Mouse (Mus musculus) spleen, adult 18-20 months (tissue): ENCODE data around the gene Snrpg.
A peak's percentile ranks its signal among the peaks of the same experiment; 100 is the strongest.
"Not testable (repeated sequence)": the region's sequence is repeated elsewhere in the genome, so short reads cannot be mapped to it uniquely, and the experiment has no call there.

ENCODE experiments used
- DNase-seq, 2 experiments: peaks; one replicate each; pipeline ENCODE4 v3.0.0; 2022; ENCODE audit warnings: mixed read lengths in 2 of 2

Gene Snrpg

GRCm38 (mm10) chr6:86368479-86368878 is 2.6 kb upstream of the Snrpg start:
- no peak for DNase-seq

DNA sequence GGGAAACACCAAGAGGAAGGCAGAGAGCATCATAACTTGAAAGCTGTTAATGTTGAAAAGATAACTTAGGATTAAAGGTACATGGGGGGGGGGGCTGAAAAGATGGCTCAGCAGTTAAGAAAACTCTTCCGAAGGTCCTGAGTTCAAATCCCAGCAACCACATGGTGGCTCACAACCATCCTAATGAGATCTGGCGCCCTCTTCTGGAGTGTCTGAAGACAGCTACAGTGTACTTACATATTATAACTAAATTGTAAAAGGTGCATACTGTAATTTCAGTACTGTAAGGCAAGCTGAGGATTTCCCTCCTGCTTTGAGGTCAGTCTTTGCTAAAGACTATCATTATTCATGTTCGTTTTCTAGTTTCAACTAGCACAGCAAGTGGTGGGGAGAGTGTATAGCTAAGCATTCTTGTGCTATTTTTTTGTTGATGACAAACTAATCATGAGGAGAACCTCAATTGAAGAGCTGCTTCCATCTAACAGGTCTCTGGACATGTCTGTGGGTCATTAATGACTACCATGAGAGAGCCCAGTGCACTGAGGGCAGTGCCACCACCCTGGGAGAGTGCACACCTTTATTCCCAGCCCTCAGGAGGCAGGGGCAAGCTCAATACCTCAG is 901 bp upstream of the Snrpg start:
- DNase-seq: no peak

GRCm38 (mm10) chr6:86371340-86371911 is 322 bp downstream of the Snrpg start:
- DNase-seq: peak; percentile 89 to 91

GRCm38 (mm10) chr6:86371950-86372516 is 929 bp downstream of the Snrpg start:
- DNase-seq: no peak

- DNase-seq: no peak
These were observed 2.5 kb downstream of the Snrpg start for GRCm38 (mm10) chr6:86373556-86373955.

DNA sequence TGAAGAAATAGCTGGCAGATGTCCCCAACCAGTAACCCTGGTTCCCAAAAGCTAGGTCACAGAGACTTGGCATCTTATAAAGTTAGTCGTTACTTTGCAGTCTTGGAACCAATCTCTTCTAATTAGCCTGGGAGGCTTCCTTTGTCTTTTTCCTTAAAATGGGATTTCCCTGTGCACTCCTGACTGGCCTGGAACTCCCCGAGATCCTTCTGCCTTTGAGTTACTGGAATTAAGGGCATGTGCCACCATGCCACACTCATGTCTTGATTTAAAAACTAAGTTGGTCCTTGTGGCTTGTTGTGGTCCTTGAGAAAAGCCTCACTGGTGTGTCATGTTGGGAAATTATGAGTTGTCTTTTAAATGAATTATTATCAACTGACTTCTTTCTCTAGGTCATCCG is 7.2 kb downstream of the Snrpg start:
- DNase-seq: no peak

DNA sequence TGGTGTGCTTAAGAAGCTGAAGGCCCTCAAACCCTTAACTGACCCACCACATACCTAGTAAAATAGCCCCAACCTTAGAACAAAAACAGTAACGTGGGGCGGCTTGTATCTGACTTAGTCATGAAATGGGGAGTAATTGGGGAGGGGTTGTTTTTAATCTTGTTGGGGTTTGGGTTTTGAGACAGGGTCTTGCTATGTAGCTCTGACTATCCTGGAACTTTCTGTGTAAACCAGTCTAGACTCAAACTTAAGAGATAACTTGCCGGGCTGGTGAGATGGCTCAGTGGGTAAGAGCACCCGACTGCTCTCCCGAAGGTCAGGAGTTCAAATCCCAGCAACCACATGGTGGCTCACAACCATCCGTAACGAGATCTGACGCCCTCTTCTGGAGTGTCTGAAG is 9.0 kb downstream of the Snrpg start:
- DNase-seq: not testable (repeated sequence)

DNA sequence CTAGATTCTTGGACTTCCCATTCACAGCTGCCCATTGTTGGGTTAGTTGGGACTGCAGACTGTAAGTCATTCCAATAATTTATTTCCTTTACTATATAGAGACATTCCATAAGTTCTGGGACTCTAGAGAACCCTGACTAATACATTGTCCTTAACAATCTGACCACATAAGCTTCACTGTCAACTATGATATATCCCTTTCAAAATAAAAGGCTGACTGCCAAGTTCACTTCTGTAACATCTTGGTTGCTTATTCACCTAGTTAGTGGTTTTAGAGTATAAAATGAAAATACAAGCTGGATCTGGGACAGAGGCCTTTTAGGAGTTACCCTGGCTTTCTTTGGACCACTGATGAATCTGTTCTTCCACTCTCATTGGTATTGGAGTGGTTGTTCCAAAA is 11.4 kb downstream of the Snrpg start:
- DNase-seq: no peak

DNA sequence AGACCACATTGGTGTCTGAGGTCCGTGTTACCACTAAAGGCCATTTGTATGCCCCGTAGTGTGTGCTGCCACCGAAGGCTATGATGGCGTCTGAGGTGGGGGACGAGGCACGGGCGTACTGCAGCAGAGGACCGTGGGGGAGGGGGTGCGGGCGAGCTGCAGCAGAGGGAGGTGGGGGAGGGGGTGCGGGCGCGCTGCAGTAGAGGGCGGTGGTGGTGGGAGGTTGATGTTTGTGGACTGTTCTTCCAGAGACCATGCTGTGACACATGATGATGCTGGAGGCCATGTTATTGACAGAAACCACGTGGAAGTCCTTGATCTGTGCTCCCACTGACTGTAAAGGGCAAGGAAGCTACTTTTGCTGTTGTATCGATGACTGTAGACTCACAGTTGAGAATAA is 12.3 kb downstream of the Snrpg start:
- no peak for DNase-seq

DNA sequence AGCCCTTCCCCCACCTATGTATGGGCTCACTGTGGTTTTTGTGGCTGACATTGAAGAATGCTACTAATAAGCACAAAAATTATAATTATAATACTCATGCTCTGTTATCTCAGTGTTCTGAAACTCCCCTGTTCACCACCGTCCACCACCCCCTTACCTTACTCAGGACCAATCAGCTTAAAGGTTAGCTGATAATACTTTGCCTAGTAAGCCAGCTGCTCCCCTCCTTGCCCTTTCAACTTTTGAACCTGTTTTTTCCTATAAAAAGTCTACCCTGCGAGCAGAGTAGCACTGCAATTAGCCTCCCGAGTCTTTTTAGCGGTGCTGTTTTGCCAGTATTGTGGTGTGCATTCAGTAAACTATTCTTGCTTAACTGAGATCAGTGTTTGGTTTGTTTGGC is 13.6 kb downstream of the Snrpg start:
- DNase-seq: no peak

- DNase-seq: no peak
These were observed 14.4 kb downstream of the Snrpg start for GRCm38 (mm10) chr6:86385362-86386104.

GRCm38 (mm10) chr6:86387313-86387712 is 16.2 kb downstream of the Snrpg start:
- no peak for DNase-seq

DNA sequence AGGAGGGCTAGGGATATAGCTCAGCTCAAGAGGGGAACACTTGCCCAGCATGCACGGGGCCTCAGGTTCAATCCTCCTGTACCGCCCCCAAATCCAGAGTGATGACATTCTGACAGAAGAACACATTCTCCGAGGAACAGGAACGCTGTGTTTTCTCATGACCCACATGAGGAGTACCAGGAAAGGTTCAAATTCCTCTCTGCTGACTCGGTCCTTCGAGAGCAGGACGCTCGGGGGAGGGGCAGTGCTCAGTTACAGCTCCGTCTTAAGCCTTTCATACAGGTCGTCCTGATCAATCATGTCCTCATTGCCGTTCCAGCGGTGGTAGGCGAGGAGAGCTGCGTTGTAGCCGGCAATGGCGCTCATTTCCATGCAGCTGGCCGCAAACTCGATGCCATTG is 17.4 kb downstream of the Snrpg start:
- no peak for DNase-seq

- DNase-seq: no peak
These were observed 20.2 kb downstream of the Snrpg start for GRCm38 (mm10) chr6:86391326-86391725.

GRCm38 (mm10) chr6:86393187-86393586 is 22.1 kb downstream of the Snrpg start:
- no peak for DNase-seq

GRCm38 (mm10) chr6:86394078-86394720 is 23.1 kb downstream of the Snrpg start:
- DNase-seq: no peak

DNA sequence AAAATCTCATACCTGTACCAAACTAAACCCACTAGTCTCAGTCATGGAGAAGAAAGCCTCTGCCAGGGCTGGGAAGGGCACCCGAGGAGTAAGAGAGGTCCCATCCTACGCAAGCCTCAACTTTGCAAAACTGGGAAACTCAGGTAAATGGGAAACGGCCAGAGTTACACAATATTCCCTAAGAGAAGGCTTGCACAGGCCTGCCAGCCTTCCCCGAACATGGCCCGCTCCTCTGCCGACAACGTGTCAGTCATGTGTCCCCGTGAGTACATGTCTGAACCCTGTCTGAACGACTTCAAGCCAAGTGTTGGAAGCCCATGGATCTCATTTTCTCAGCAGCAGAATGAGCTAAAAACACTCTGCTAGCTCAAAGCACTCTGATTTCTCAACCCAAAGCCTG is 23.9 kb downstream of the Snrpg start:
- DNase-seq: no peak

GRCm38 (mm10) chr6:86395969-86396368 is 24.9 kb downstream of the Snrpg start:
- no peak for DNase-seq

GRCm38 (mm10) chr6:86396581-86397256 is 25.6 kb downstream of the Snrpg start, which contains the start of gene Pcyox1:
TSS of gene Pcyox1 (minus strand) at chr6:86397154.
- peak; percentile 75 to 91 for DNase-seq

- no peak for DNase-seq
These were observed 26.3 kb downstream of the Snrpg start for GRCm38 (mm10) chr6:86397257-86397980.

DNA sequence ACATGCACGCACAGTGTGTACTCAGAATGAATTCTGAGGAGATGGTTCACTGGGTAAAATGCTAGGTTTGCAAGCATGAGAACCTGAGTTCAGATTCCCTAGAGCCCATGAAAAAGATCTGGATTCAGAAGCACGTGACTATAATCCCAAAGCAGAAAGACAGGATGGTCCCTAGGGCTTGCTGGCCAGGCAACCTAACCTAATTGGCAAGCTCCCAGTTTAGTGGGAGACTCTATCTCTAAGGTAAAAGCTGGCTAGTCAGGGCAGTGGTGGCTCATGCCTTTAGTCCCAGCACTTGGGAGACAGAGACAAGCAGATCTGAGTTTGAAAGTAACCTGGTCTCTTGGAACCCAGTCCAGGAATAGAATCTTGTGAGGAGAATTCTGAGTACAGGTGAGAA is 27.9 kb downstream of the Snrpg start:
- no peak for DNase-seq

GRCm38 (mm10) chr6:86399995-86400394 is 28.9 kb downstream of the Snrpg start:
- no peak for DNase-seq
